Mouse (Mus musculus) liver, embryonic 14.5 days (tissue): Measurements from ENCODE around the gene Ngb.

Experiments used
- CTCF ChIP-seq: IDR thresholded peaks from 2 replicates; pipeline ENCODE4 v1.5.1; 2016; ENCODE audit warnings: antibody characterized with exemption, low read depth, control low read depth
- EP300 ChIP-seq: IDR thresholded peaks from 2 replicates; pipeline ENCODE4 v1.6.1; 2016; ENCODE audit warnings: antibody characterized with exemption, low read depth

GRCm38 (mm10) chr12:87082797-87083196 is 19.5 kb downstream of the Ngb start:
- TF ChIP-seq CTCF (no peak), EP300 (no peak)
